24 mouse cellular contexts compared by ENCODE assay signal in genomic region chr3:126299257-126299656, GRCm38 (mm10).
DNase-seq lines count a peak whose midpoint lies in the region; ATAC-seq and TF ChIP-seq lines count a peak whose summit lies in the region.
"Had no signal": no experiment of that assay in that cellular context is flagged by ENCODE, and none has a peak within 500 bp of the region (broad histone marks: within the 10 kb centered on the region; RNA-seq: fewer than 3 reads in every experiment).

No protein-coding gene starts in this region.

- H3K4me2 ChIP-seq in heart, embryonic 13.5 days, result peak overlapping the region; percentile 41
- H3K4me2 ChIP-seq: embryonic facial prominence, embryonic 13.5 days; forebrain, embryonic 12.5 days; heart, embryonic 11.5 days; hindbrain, embryonic 13.5 days had no signal

- H3K4me1 ChIP-seq in heart, embryonic 13.5 days, result peaks cover 14% of the 10 kb centered on the region
- H3K4me1 ChIP-seq in MEL (ENCODE audit: control insufficient read depth in 1 of 2, insufficient read depth in 2 of 2, low read length in 2 of 2), result peaks cover 20 to 23% of the 10 kb centered on the region in 2 experiments
- H3K4me1 ChIP-seq: embryonic facial prominence, embryonic 13.5 days; forebrain, embryonic 12.5 days; hindbrain, embryonic 13.5 days had no signal

- no peak for TF ChIP-seq POLR2A in MEL (IDR thresholded peaks at IDR 0.05; ENCODE audit: control insufficient read depth in 1 of 2, insufficient read depth in 1 of 2, low read depth in 1 of 2, low read length in 2 of 2, poor library complexity in 1 of 2)

- peak; percentile 29 to 34; a peak in 2 of 4 replicates for TF ChIP-seq EP300 in MEL (IDR thresholded peaks at IDR 0.05; ENCODE audit: low read depth in 1 of 2, low read length in 2 of 2)

- no peak for TF ChIP-seq CTCF in MEL (IDR thresholded peaks at IDR 0.05 in 2 of 3, conservative IDR thresholded peaks at IDR 0.05 in 1 of 3; ENCODE audit: control insufficient read depth in 1 of 3, insufficient read depth in 1 of 3, low read depth in 2 of 3, low read length in 3 of 3, poor library complexity in 1 of 3, severe bottlenecking in 1 of 3)

- H3K4me3 ChIP-seq in heart, embryonic 13.5 days, result no peak overlapping the region
- no peak overlapping the region for H3K4me3 ChIP-seq in MEL (ENCODE audit: control insufficient read depth in 1 of 2, insufficient read depth in 1 of 2, low read depth in 2 of 2, low read length in 2 of 2)
- H3K4me3 ChIP-seq: embryonic facial prominence, embryonic 13.5 days; forebrain, embryonic 12.5 days; heart, adult 2 months; hindbrain, embryonic 13.5 days had no signal

- H3K27ac ChIP-seq in heart, embryonic 13.5 days (replicated peaks), result peak overlapping the region; percentile 57
- H3K27ac ChIP-seq in MEL (ENCODE audit: control insufficient read depth, low read depth, low read length), result no peak overlapping the region
- H3K27ac ChIP-seq: embryonic facial prominence, embryonic 13.5 days; forebrain, embryonic 12.5 days; heart, adult 2 months; hindbrain, embryonic 13.5 days; hindbrain, postnatal 0 days had no signal

- ATAC-seq in heart, embryonic 13.5 days (ENCODE audit: extremely low read depth, insufficient number of reproducible peaks, low FRiP score, low TSS enrichment), result no peak
- ATAC-seq: CD4-positive, CD25-positive, alpha-beta regulatory T cell, adult 4 months; forebrain, embryonic 16.5 days; hindbrain, postnatal 0 days had no signal

- H3K79me2 ChIP-seq in MEL (ENCODE audit: control insufficient read depth, insufficient read depth, low read length, poor library complexity), result no peaks in the 10 kb centered on the region

- 29% methylated on average over 3 of the region's 3 CpGs for WGBS in heart, embryonic 13.5 days

- no peaks in the 10 kb centered on the region for H3K9me3 ChIP-seq in heart, embryonic 13.5 days
- no peaks in the 10 kb centered on the region for H3K9me3 ChIP-seq in MEL (replicated peaks; ENCODE audit: insufficient read depth, low read length)
- H3K9me3 ChIP-seq: embryonic facial prominence, embryonic 13.5 days; forebrain, embryonic 12.5 days; hindbrain, embryonic 13.5 days had no signal

- intact Hi-C loops in heart, postnatal 25 days (cut with DNase I), result no loop called here

- H3K9ac ChIP-seq in heart, embryonic 13.5 days, result 0 out of 2 replicates have a peak overlapping the region, but pooled peaks have one; percentile 7
- no peak overlapping the region for H3K9ac ChIP-seq in MEL (ENCODE audit: control insufficient read depth, low read depth, low read length, poor library complexity, severe bottlenecking)
- H3K9ac ChIP-seq: embryonic facial prominence, embryonic 13.5 days; forebrain, embryonic 12.5 days; hindbrain, embryonic 13.5 days had no signal

- no peaks in the 10 kb centered on the region for H3K27me3 ChIP-seq in heart, embryonic 13.5 days (replicated peaks)
- H3K27me3 ChIP-seq in MEL (ENCODE audit: control insufficient read depth in 1 of 2, insufficient read depth in 2 of 2, low read length in 2 of 2), result no peaks in the 10 kb centered on the region
- H3K27me3 ChIP-seq: embryonic facial prominence, embryonic 13.5 days; forebrain, embryonic 12.5 days; hindbrain, embryonic 13.5 days had no signal

- no peak for DNase-seq in heart, postnatal 25 days (ENCODE audit: low spot score)
- DNase-seq in lung, postnatal 10 days, result peak; percentile 8
- no peak for DNase-seq in lung, postnatal 4 days
- peak; percentile 50 for DNase-seq in MEL (ENCODE audit: low read depth, low spot score)
- DNase-seq in Muller cell, postnatal 12 days (ENCODE audit: inconsistent ontology term), result peak; percentile 15
- no peak for DNase-seq in thymus, postnatal 25 days
- DNase-seq in MN1 (ENCODE audit: low spot score), result no peak
- DNase-seq: adrenal gland, postnatal 25 days; B cell, adult 2 months; cerebellum, adult 11 months; cerebellum, adult 8-10 months; cerebellum, postnatal 36 days; gastrocnemius, postnatal 14 days; heart, adult 2 months; kidney, adult 11 months had no signal

- TF ChIP-seq RAD21 in MEL (IDR thresholded peaks at IDR 0.05; ENCODE audit: low read depth, low read length), result no peak

- no peaks in the 10 kb centered on the region for H3K36me3 ChIP-seq in heart, embryonic 13.5 days
- H3K36me3 ChIP-seq in MEL (ENCODE audit: control insufficient read depth in 1 of 2, insufficient read depth in 2 of 2, low read length in 2 of 2), result peaks cover 0 to 20% of the 10 kb centered on the region in 2 experiments; a peak in 2 of 4 replicates
- H3K36me3 ChIP-seq: embryonic facial prominence, embryonic 13.5 days; forebrain, embryonic 12.5 days; G1E; hindbrain, embryonic 13.5 days had no signal

TF ChIP-seq in MEL, 35 proteins besides CTCF, POLR2A, EP300 and RAD21:
- TF ChIP-seq TAL1 (IDR thresholded peaks at IDR 0.05; ENCODE audit: low read length) (no peak), JUND (IDR thresholded peaks at IDR 0.05; ENCODE audit: low read depth, low read length) (no peak), MAX (IDR thresholded peaks at IDR 0.05; ENCODE audit: low read length) (no peak), TCF12 (IDR thresholded peaks at IDR 0.05; ENCODE audit: low read depth, low read length) (peak; percentile 19; the same call in 1 of the 2 replicates), MYB (IDR thresholded peaks at IDR 0.05; ENCODE audit: low read depth, low read length) (no peak), USF2 (IDR thresholded peaks at IDR 0.05; ENCODE audit: borderline replicate concordance in 1 of 2, insufficient read depth in 1 of 2, low read depth in 1 of 2, low read length in 2 of 2) (no peak), POLR2AphosphoS2 (IDR thresholded peaks at IDR 0.05; ENCODE audit: low read length) (no peak), CHD2 (IDR thresholded peaks at IDR 0.05; ENCODE audit: low read length) (no peak), MEF2A (IDR thresholded peaks at IDR 0.05; ENCODE audit: extremely low read depth, insufficient replicate concordance, low read depth, low read length, poor library complexity, severe bottlenecking) (no peak), MAZ (IDR thresholded peaks at IDR 0.05; ENCODE audit: low read depth, low read length) (no peak), NELFE (IDR thresholded peaks at IDR 0.05; ENCODE audit: low read depth, low read length) (no peak), ELF1 (IDR thresholded peaks at IDR 0.05; ENCODE audit: low read depth, low read length) (no peak), NRF1 (IDR thresholded peaks at IDR 0.05; ENCODE audit: insufficient read depth, low read depth, low read length, poor library complexity, severe bottlenecking) (no peak), HCFC1 (IDR thresholded peaks at IDR 0.05; ENCODE audit: low read depth, low read length) (no peak), SIN3A (IDR thresholded peaks at IDR 0.05; ENCODE audit: low read length) (no peak), TBP (IDR thresholded peaks at IDR 0.05; ENCODE audit: low read depth, low read length) (no peak), ZMIZ1 (IDR thresholded peaks at IDR 0.05; ENCODE audit: low read depth, low read length) (no peak), POLR2AphosphoS5 (IDR thresholded peaks at IDR 0.05; ENCODE audit: borderline replicate concordance, low read depth, low read length) (no peak), BHLHE40 (IDR thresholded peaks at IDR 0.05; ENCODE audit: borderline replicate concordance, low read depth, low read length) (no peak), ETS1 (IDR thresholded peaks at IDR 0.05; ENCODE audit: low read depth, low read length) (peak; percentile 60), KAT2A (conservative IDR thresholded peaks at IDR 0.05; ENCODE audit: low read depth, low read length) (no peak), GATA1 (IDR thresholded peaks at IDR 0.05; ENCODE audit: low read depth, low read length) (peak; percentile 32; the same call in 1 of the 2 replicates)

Comparison
In these comparisons a context has a peak if more than half of its experiments do, and no peak if none do; other contexts are left out.
1. DNase-seq: peak in lung, postnatal 10 days (single experiment), MEL (single experiment) and Muller cell, postnatal 12 days (single experiment); none in heart, postnatal 25 days (single experiment), lung, postnatal 4 days (0 of 2), thymus, postnatal 25 days (single experiment) and MN1 (single experiment).